Mouse (Mus musculus) MEL (cell line): ENCODE results near the gene Cap1. TPM values are rescaled to one million over a fixed set of nuclear protein-coding genes. Genes with fewer than 3 reads are reported as not detected.
A peak's percentile ranks its signal among the peaks of the same experiment; 100 is the strongest.

Experiments
- DNase-seq: peaks from one replicate; pipeline ENCODE4 v3.0.0; 2011; ENCODE audit warnings: low read depth, low spot score
- H3K27ac ChIP-seq: 2 replicates; pipeline ENCODE4 v1.5.1; 2012; ENCODE audit warnings: low read depth, mild to moderate bottlenecking, control low read depth, low read length, moderate library complexity; ENCODE audit not compliant: control insufficient read depth
- H3K27me3 ChIP-seq, 2 experiments: fragments of 150-350 bp in 1 of 2; sonication (generic) in 1 of 2; 2 replicates each; pipeline ENCODE4 v1.6.1; 2012; ENCODE audit warnings: low read length in 2 of 2, mild to moderate bottlenecking in 2 of 2, improper control_type of control experiment in 1 of 2, moderate library complexity in 1 of 2; ENCODE audit not compliant: insufficient read depth in 2 of 2, control insufficient read depth in 1 of 2
- H3K36me3 ChIP-seq, 2 experiments: 2 replicates each; pipeline ENCODE4 v1.6.1; 2012 to 2014; ENCODE audit warnings: low read length in 2 of 2, improper control_type of control experiment in 1 of 2, inconsistent platforms in 1 of 2, mild to moderate bottlenecking in 1 of 2; ENCODE audit not compliant: insufficient read depth in 2 of 2, control insufficient read depth in 1 of 2
- H3K4me1 ChIP-seq, 2 experiments: fragments of 150-350 bp in 1 of 2; sonication (generic) in 1 of 2; 2 replicates each; pipeline ENCODE4 v1.6.1; 2012; ENCODE audit warnings: low read length in 2 of 2, improper control_type of control experiment in 1 of 2, mild to moderate bottlenecking in 1 of 2; ENCODE audit not compliant: insufficient read depth in 2 of 2, control insufficient read depth in 1 of 2
- H3K4me3 ChIP-seq, 2 experiments: fragments of 150-350 bp in 1 of 2; sonication (generic) in 1 of 2; 2 replicates each; pipeline ENCODE4 v1.5.1; 2012; ENCODE audit warnings: low read depth in 2 of 2, low read length in 2 of 2, mild to moderate bottlenecking in 2 of 2, moderate library complexity in 2 of 2, control low read depth in 1 of 2, improper control_type of control experiment in 1 of 2; ENCODE audit not compliant: control insufficient read depth in 1 of 2, insufficient read depth in 1 of 2
- H3K79me2 ChIP-seq: 2 replicates; pipeline ENCODE4 v1.6.1; 2012; ENCODE audit warnings: mild to moderate bottlenecking, low read length, moderate library complexity; ENCODE audit not compliant: control insufficient read depth, poor library complexity, insufficient read depth
- H3K9ac ChIP-seq: 2 replicates; pipeline ENCODE4 v1.6.1; 2012; ENCODE audit warnings: low read depth, mild to moderate bottlenecking, control low read depth, low read length, moderate library complexity; ENCODE audit not compliant: control insufficient read depth, poor library complexity, severe bottlenecking
- H3K9me3 ChIP-seq: fragments of 150-350 bp; sonication (generic); replicated peaks from 2 replicates; pipeline ENCODE4 v1.6.1; 2012; ENCODE audit warnings: mild to moderate bottlenecking, low read length, improper control_type of control experiment, moderate library complexity; ENCODE audit not compliant: insufficient read depth
- BHLHE40 ChIP-seq: IDR thresholded peaks from 2 replicates; pipeline ENCODE4 v1.6.1; 2012; ENCODE audit warnings: low read depth, mild to moderate bottlenecking, inconsistent platforms, low read length, improper control_type of control experiment, borderline replicate concordance
- CHD2 ChIP-seq: IDR thresholded peaks from 2 replicates; pipeline ENCODE4 v1.6.1; 2011; ENCODE audit warnings: low read length, improper control_type of control experiment
- ELF1 ChIP-seq: IDR thresholded peaks from 2 replicates; pipeline ENCODE4 v1.6.1; 2014; ENCODE audit warnings: low read depth, mild to moderate bottlenecking, inconsistent platforms, low read length, improper control_type of control experiment, moderate library complexity
- EP300 ChIP-seq, 2 experiments: IDR thresholded peaks; 2 replicates each; pipeline ENCODE4 v1.6.1; 2011; ENCODE audit warnings: improper control_type of control experiment in 2 of 2, low read length in 2 of 2, low read depth in 1 of 2, mild to moderate bottlenecking in 1 of 2
- ETS1 ChIP-seq: IDR thresholded peaks from 2 replicates; pipeline ENCODE4 v1.6.1; 2012; ENCODE audit warnings: low read depth, mild to moderate bottlenecking, inconsistent platforms, low read length, improper control_type of control experiment, moderate library complexity
- GABPA ChIP-seq: IDR thresholded peaks from 2 replicates; pipeline ENCODE4 v1.6.1; 2012; ENCODE audit warnings: low read depth, mild to moderate bottlenecking, inconsistent platforms, low read length, improper control_type of control experiment, moderate library complexity
- HCFC1 ChIP-seq: IDR thresholded peaks from 2 replicates; pipeline ENCODE4 v1.6.1; 2012; ENCODE audit warnings: low read depth, mild to moderate bottlenecking, inconsistent platforms, low read length, improper control_type of control experiment, moderate library complexity
- KAT2A ChIP-seq: conservative IDR thresholded peaks from 2 replicates; pipeline ENCODE4 v1.6.1; 2012; ENCODE audit warnings: low read depth, low read length, improper control_type of control experiment, inconsistent platforms
- MAX ChIP-seq: IDR thresholded peaks from 2 replicates; pipeline ENCODE4 v1.6.1; 2011; ENCODE audit warnings: low read length, improper control_type of control experiment
- MAZ ChIP-seq: IDR thresholded peaks from 2 replicates; pipeline ENCODE4 v1.6.1; 2012; ENCODE audit warnings: low read depth, mild to moderate bottlenecking, inconsistent platforms, low read length, improper control_type of control experiment
- MEF2A ChIP-seq: IDR thresholded peaks from 2 replicates; pipeline ENCODE4 v1.6.1; 2014; ENCODE audit warnings: low read depth, mild to moderate bottlenecking, inconsistent platforms, low read length, improper control_type of control experiment; ENCODE audit not compliant: poor library complexity, insufficient replicate concordance, severe bottlenecking; ENCODE audit errors: extremely low read depth
- MXI1 ChIP-seq: IDR thresholded peaks from 2 replicates; pipeline ENCODE4 v1.6.1; 2011; ENCODE audit warnings: mild to moderate bottlenecking, low read depth, low read length, improper control_type of control experiment
- MYB ChIP-seq: IDR thresholded peaks from 2 replicates; pipeline ENCODE4 v1.6.1; 2011; ENCODE audit warnings: mild to moderate bottlenecking, low read depth, low read length, improper control_type of control experiment
- MYC ChIP-seq: IDR thresholded peaks from 2 replicates; pipeline ENCODE4 v1.6.1; 2011; ENCODE audit warnings: low read depth, mild to moderate bottlenecking, low read length, improper control_type of control experiment, moderate library complexity
- NELFE ChIP-seq: IDR thresholded peaks from 2 replicates; pipeline ENCODE4 v1.6.1; 2011; ENCODE audit warnings: low read depth, low read length, improper control_type of control experiment
- NRF1 ChIP-seq: IDR thresholded peaks from 2 replicates; pipeline ENCODE4 v1.6.1; 2014; ENCODE audit warnings: low read depth, mild to moderate bottlenecking, inconsistent platforms, low read length, improper control_type of control experiment, moderate library complexity; ENCODE audit not compliant: poor library complexity, insufficient read depth, severe bottlenecking
- POLR2A ChIP-seq, 2 experiments: IDR thresholded peaks; 2 replicates each; pipeline ENCODE4 v1.6.1; 2011 to 2012; ENCODE audit warnings: low read length in 2 of 2, mild to moderate bottlenecking in 2 of 2, control low read depth in 1 of 2, improper control_type of control experiment in 1 of 2, low read depth in 1 of 2, moderate library complexity in 1 of 2; ENCODE audit not compliant: control insufficient read depth in 1 of 2, insufficient read depth in 1 of 2, poor library complexity in 1 of 2
- POLR2AphosphoS2 ChIP-seq: IDR thresholded peaks from 2 replicates; pipeline ENCODE4 v1.6.1; 2011; ENCODE audit warnings: low read length, improper control_type of control experiment
- POLR2AphosphoS5 ChIP-seq: IDR thresholded peaks from 2 replicates; pipeline ENCODE4 v1.6.1; 2012; ENCODE audit warnings: low read depth, borderline replicate concordance, mild to moderate bottlenecking, inconsistent platforms, low read length, moderate library complexity, mixed read lengths
- RAD21 ChIP-seq: IDR thresholded peaks from 2 replicates; pipeline ENCODE4 v1.6.1; 2011; ENCODE audit warnings: mild to moderate bottlenecking, low read depth, low read length, improper control_type of control experiment
- RCOR1 ChIP-seq: IDR thresholded peaks from 2 replicates; pipeline ENCODE4 v1.6.1; 2012; ENCODE audit warnings: low read depth, mild to moderate bottlenecking, inconsistent platforms, low read length, improper control_type of control experiment
- SIN3A ChIP-seq: IDR thresholded peaks from 2 replicates; pipeline ENCODE4 v1.6.1; 2012; ENCODE audit warnings: low read length, improper control_type of control experiment, inconsistent platforms
- TBP ChIP-seq: IDR thresholded peaks from 2 replicates; pipeline ENCODE4 v1.8.0; 2011; ENCODE audit warnings: low read depth, low read length, improper control_type of control experiment
- USF1 ChIP-seq: IDR thresholded peaks from 2 replicates; pipeline ENCODE4 v1.6.1; 2014; ENCODE audit warnings: low read depth, mild to moderate bottlenecking, inconsistent platforms, low read length, improper control_type of control experiment, moderate library complexity
- USF2 ChIP-seq, 2 experiments: IDR thresholded peaks; 2 replicates each; pipeline ENCODE4 v1.6.1; 2011 to 2012; ENCODE audit warnings: improper control_type of control experiment in 2 of 2, low read length in 2 of 2, borderline replicate concordance in 1 of 2, inconsistent platforms in 1 of 2, low read depth in 1 of 2, mild to moderate bottlenecking in 1 of 2; ENCODE audit not compliant: insufficient read depth in 1 of 2
- ZMIZ1 ChIP-seq: IDR thresholded peaks from 2 replicates; pipeline ENCODE4 v1.6.1; 2012; ENCODE audit warnings: low read depth, mild to moderate bottlenecking, inconsistent platforms, low read length, improper control_type of control experiment, moderate library complexity
- polyA plus RNA-seq, 2 experiments: library from polyadenylated mRNA; stranded (reverse) in 1 of 2; unstranded in 1 of 2; fragments of >175 nt in 1 of 2; fragments of >200 nt in 1 of 2; gene quantifications; 2 replicates each; pipeline versions ENCODE4 v1.2.1 to v1.2.4; 2012; ENCODE audit warnings: low replicate concordance in 2 of 2, low read depth in 1 of 2; ENCODE audit not compliant: insufficient read length in 2 of 2, insufficient read depth in 1 of 2, missing spikeins in 1 of 2
- total RNA-seq: library from RNA; depleted of rRNA; stranded (reverse); fragments of 300-350 nt; gene quantifications from 2 replicates; pipeline ENCODE4 v1.2.3, GENCODE M21; 2012; rRNA removed

The Cap1 gene
- total RNA-seq (68.3 and 82.3 TPM in 2 replicates), polyA plus RNA-seq (100 to 1,000 TPM in 1 of 2 experiments, not detected in 1; 134 TPM)

- Histone ChIP-seq H3K79me2 (peaks cover 30% of the 10 kb centered on the region), H3K4me1 (peaks cover 6 to 18% of the 10 kb centered on the region in 2 experiments; a peak in 3 of 4 replicates), H3K4me3 (peak within 1 kb of the TSS; percentile 77 to 97), H3K27me3 (no peaks in the 10 kb centered on the region)
- peak; percentile 42; the same call in 1 of the 2 replicates for TF ChIP-seq ETS1
- TF ChIP-seq HCFC1: peak; percentile 88
- TF ChIP-seq USF2 (IDR thresholded peaks at IDR 0.05; ENCODE audit: borderline replicate concordance in 1 of 2, insufficient read depth in 1 of 2, low read depth in 1 of 2, low read length in 2 of 2): peak in 1 of 2 experiments; percentile 28; a peak in 1 of 4 replicates
- peak; percentile 86 for TF ChIP-seq USF1
- TF ChIP-seq POLR2A (IDR thresholded peaks at IDR 0.05; ENCODE audit: control insufficient read depth in 1 of 2, insufficient read depth in 1 of 2, low read depth in 1 of 2, low read length in 2 of 2, poor library complexity in 1 of 2): peak; percentile 87 to 98
- TF ChIP-seq POLR2AphosphoS2: peak; percentile 98
- TF ChIP-seq CHD2: peak; percentile 64; the same call in 1 of the 2 replicates
- 0 out of 2 replicates have a peak, but pooled peaks have one; percentile 25 for TF ChIP-seq RCOR1
- TF ChIP-seq MAX: no peak
- peak; percentile 95 for TF ChIP-seq NELFE
- TF ChIP-seq NRF1: peak; percentile 30; the same call in 1 of the 2 replicates
- peak; percentile 80 for TF ChIP-seq MAZ
- peak; percentile 54; the same call in 1 of the 2 replicates for TF ChIP-seq KAT2A
- no peak for TF ChIP-seq MYC
- TF ChIP-seq BHLHE40: peak; percentile 33; the same call in 1 of the 2 replicates
- TF ChIP-seq ELF1: peak; percentile 91
- TF ChIP-seq MYB: no peak; the same call in 1 of the 2 replicates
- no peak for TF ChIP-seq RAD21
- TF ChIP-seq GABPA: no peak
- peak; percentile 91 for TF ChIP-seq ZMIZ1
- peak; percentile 56 for TF ChIP-seq MXI1
- TF ChIP-seq EP300 (IDR thresholded peaks at IDR 0.05; ENCODE audit: low read depth in 1 of 2, low read length in 2 of 2): no peak; a peak in 1 of 4 replicates
- peak; percentile 13; the same call in 1 of the 2 replicates for TF ChIP-seq MEF2A
- peak; percentile 69; the same call in 1 of the 2 replicates for TF ChIP-seq POLR2AphosphoS5
- TF ChIP-seq TBP: peak; percentile 89
- peak; percentile 78 for TF ChIP-seq SIN3A
- TF ChIP-seq, all 39 proteins: peak for 20
- DNase-seq: peak; percentile 99
- H3K27ac ChIP-seq: peak within 1 kb of the TSS; percentile 95
- peak within 1 kb of the TSS; percentile 86 for H3K9ac ChIP-seq
- H3K9me3 ChIP-seq: no peaks in the 10 kb centered on the region
- peaks cover 1 to 15% of the 10 kb centered on the region in 2 experiments; a peak in 3 of 4 replicates for H3K36me3 ChIP-seq
Measured at GRCm38 (mm10) chr4:122885768-122886578, at the start of gene Cap1. TSS of gene Cap1 (minus strand) at chr4:122886056.
